Mouse (Mus musculus): Measurements from ENCODE around the gene Tgoln1.

DNA sequence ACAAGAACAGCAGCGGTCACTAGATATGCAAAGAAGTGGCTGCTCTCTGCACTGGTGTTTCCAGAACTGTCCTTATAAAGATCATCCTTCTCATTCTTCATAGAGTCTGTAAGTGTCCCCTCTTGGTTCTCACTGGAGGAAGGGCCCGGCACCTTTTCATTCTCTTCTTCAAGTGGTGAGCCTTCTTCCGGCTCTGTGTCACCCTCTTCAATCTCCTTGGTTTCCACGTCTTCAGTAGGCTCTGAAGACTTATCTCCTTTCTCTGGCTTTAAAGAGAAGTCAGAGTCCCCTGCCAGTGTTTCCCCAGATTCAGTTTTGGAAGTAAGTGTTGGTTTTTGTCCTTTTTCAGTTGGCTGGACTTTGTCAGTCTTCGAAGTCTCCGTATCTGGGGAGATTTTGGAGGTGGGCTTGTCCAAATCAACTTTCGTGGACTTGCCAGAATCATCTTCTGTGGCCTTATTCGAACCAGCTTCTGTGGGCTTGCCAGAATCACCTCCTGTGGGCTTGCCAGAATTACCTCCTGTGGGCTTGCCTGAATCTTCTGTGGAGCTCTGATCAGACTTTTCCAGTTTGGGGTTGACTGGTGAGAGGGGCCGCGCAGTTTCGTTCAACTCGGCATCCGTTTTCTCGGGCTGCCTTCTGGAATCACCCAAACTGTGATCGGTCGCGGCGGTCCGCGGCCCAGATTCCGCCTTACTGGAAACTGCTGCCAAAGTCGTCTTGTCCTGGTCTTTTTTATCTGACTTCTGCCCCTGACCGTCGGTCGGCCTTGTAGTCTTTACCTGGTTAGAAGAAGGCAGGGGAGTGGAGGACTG lies 1.0 kb downstream of the Tgoln1 start:
- TF ChIP-seq CTCF (IDR thresholded peaks at IDR 0.05) (no peak), EP300 (IDR thresholded peaks at IDR 0.05) (no peak)
